Comparison of ENCODE assay signal across 25 mouse cellular contexts in genomic region chr19:5230110-5230509, GRCm38 (mm10).
"Had no signal": no experiment of that assay in that cellular context is flagged by ENCODE, and none has a peak within 500 bp of the region (broad histone marks: within the 10 kb centered on the region; RNA-seq: fewer than 3 reads in every experiment).

No protein-coding gene starts in this region.

- H3K4me1 ChIP-seq: heart, embryonic 15.5 days; hindbrain, embryonic 13.5 days; hindbrain, embryonic 15.5 days; limb, embryonic 10.5 days; limb, embryonic 12.5 days; liver, embryonic 15.5 days had no signal

- H3K4me3 ChIP-seq: heart, adult 2 months; heart, embryonic 13.5 days; heart, embryonic 15.5 days; hindbrain, embryonic 13.5 days; hindbrain, embryonic 15.5 days; kidney, embryonic 15.5 days; layer of hippocampus, adult 2 months; left cerebral cortex, adult 2 months; limb, embryonic 10.5 days; limb, embryonic 12.5 days; liver, embryonic 13.5 days; liver, embryonic 15.5 days had no signal

- H3K4me2 ChIP-seq: heart, embryonic 11.5 days; heart, embryonic 13.5 days; heart, embryonic 15.5 days; hindbrain, embryonic 13.5 days; hindbrain, embryonic 15.5 days; kidney, embryonic 15.5 days; limb, embryonic 12.5 days; liver, embryonic 13.5 days; liver, embryonic 15.5 days had no signal

- H3K27ac ChIP-seq: heart, adult 2 months; heart, embryonic 13.5 days; heart, embryonic 15.5 days; hindbrain, embryonic 13.5 days; hindbrain, embryonic 15.5 days; hindbrain, postnatal 0 days; kidney, embryonic 15.5 days; kidney, postnatal 0 days; layer of hippocampus, adult 2 months; left cerebral cortex, adult 2 months; limb, embryonic 10.5 days; limb, embryonic 12.5 days; liver, embryonic 13.5 days; liver, embryonic 15.5 days had no signal

- ATAC-seq: forebrain, postnatal 0 days; hindbrain, postnatal 0 days had no signal

- DNase-seq: forebrain, postnatal 0 days; gastrocnemius, postnatal 14 days; gastrocnemius, postnatal 36 days; heart, adult 11 months; heart, adult 2 months; heart, postnatal 14 days; heart, postnatal 36 days; kidney, adult 18-20 months; kidney, adult 8-10 months; kidney, postnatal 14 days; kidney, postnatal 36 days; liver, embryonic 13.5 days had no signal

- H3K36me3 ChIP-seq: heart, embryonic 13.5 days; heart, embryonic 15.5 days; hindbrain, embryonic 13.5 days; hindbrain, embryonic 15.5 days; kidney, embryonic 15.5 days; limb, embryonic 10.5 days; liver, embryonic 13.5 days; liver, embryonic 15.5 days had no signal

- H3K9ac ChIP-seq: forebrain, postnatal 0 days; heart, embryonic 13.5 days; heart, embryonic 15.5 days; hindbrain, embryonic 13.5 days; hindbrain, embryonic 15.5 days; kidney, embryonic 15.5 days; limb, embryonic 12.5 days; liver, embryonic 13.5 days; liver, embryonic 15.5 days had no signal

- H3K9me3 ChIP-seq: heart, embryonic 13.5 days; heart, embryonic 15.5 days; hindbrain, embryonic 13.5 days; hindbrain, embryonic 15.5 days; kidney, embryonic 15.5 days; limb, embryonic 10.5 days; limb, embryonic 12.5 days; liver, embryonic 13.5 days; liver, embryonic 15.5 days had no signal

- H3K27me3 ChIP-seq: heart, embryonic 13.5 days; heart, embryonic 15.5 days; hindbrain, embryonic 13.5 days; hindbrain, embryonic 15.5 days; kidney, embryonic 15.5 days; limb, embryonic 12.5 days; liver, embryonic 13.5 days; liver, embryonic 15.5 days had no signal
